Mouse (Mus musculus) MEL (cell line): ENCODE data around the gene Pinlyp.

Source experiments
- POLR2A ChIP-seq, 2 experiments: IDR thresholded peaks; 2 replicates each; pipeline ENCODE4 v1.6.1; 2011 to 2012; ENCODE audit warnings: low read length in 2 of 2, mild to moderate bottlenecking in 2 of 2, control low read depth in 1 of 2, improper control_type of control experiment in 1 of 2, low read depth in 1 of 2, moderate library complexity in 1 of 2; ENCODE audit not compliant: control insufficient read depth in 1 of 2, insufficient read depth in 1 of 2, poor library complexity in 1 of 2
- TCF12 ChIP-seq: IDR thresholded peaks from 2 replicates; pipeline ENCODE4 v1.6.1; 2014; ENCODE audit warnings: low read depth, mild to moderate bottlenecking, inconsistent platforms, low read length, improper control_type of control experiment, moderate library complexity

DNA sequence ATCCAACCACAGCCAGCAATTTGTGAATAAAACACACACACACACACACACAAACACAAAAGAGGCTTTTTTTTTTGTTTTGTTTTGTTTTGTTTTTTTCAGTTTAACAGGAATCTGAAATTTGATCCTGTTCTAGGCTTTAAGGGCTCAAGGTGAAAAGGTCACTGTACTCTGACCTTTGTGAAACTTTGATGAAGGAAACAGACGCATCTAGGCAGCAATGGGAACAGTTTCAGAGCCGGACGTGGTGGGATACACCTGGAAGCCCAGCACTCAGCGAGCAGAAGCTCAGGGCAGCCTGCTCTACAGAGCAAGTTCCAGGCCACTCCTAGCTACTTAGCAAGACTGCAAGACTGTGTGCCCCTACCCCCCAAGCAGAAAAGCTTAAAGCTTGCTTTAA is 41.0 kb downstream of the Pinlyp start:
- TF ChIP-seq POLR2A (IDR thresholded peaks at IDR 0.05; ENCODE audit: control insufficient read depth in 1 of 2, insufficient read depth in 1 of 2, low read depth in 1 of 2, low read length in 2 of 2, poor library complexity in 1 of 2) (no peak), TCF12 (no peak)
